Mouse (Mus musculus): Measurements from ENCODE around the gene Wdfy1. TPM values are rescaled to one million over a fixed set of nuclear protein-coding genes. Genes with fewer than 3 reads are reported as not detected.

Wdfy1 gene
- total RNA-seq, 1 experiment from 2014 or later: 14.3 TPM

GRCm38 (mm10) chr1:79762282-79763250 is 13.4 kb downstream of the Wdfy1 start:
- ATAC-seq (replicated peaks in 1 of 2; ENCODE audit: insufficient read depth in 1 of 2, low FRiP score in 2 of 2, low TSS enrichment in 1 of 2, low read depth in 1 of 2, poor library complexity in 2 of 2, severe bottlenecking in 2 of 2): peak; percentile 7 to 30; a peak in 1 of 4 replicates

DNA sequence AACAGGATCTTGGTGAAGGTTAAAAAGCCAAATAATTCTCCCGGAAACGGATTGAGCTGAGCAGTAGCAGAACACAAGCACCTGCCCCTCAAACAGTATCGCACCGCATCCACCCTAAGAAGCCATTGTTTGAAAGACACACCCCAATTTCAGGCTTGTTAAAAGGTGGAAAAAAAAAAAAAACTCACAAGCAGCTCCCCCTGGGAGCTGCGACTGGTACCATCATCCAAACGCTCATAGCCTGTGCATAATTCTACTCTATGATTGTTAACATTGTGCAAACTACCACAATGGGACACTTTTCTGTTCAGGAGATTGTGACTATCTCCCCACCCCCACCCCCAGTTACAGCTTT is 14.0 kb downstream of the Wdfy1 start:
- peak; percentile 17 to 30; a peak in 2 of 4 replicates for ATAC-seq (replicated peaks in 1 of 2; ENCODE audit: insufficient read depth in 1 of 2, low FRiP score in 2 of 2, low TSS enrichment in 1 of 2, low read depth in 1 of 2, poor library complexity in 2 of 2, severe bottlenecking in 2 of 2)

GRCm38 (mm10) chr1:79761106-79761916 is 14.6 kb downstream of the Wdfy1 start:
- peak; percentile 88 to 92 for ATAC-seq (replicated peaks in 1 of 2; ENCODE audit: insufficient read depth in 1 of 2, low FRiP score in 2 of 2, low TSS enrichment in 1 of 2, low read depth in 1 of 2, poor library complexity in 2 of 2, severe bottlenecking in 2 of 2)

DNA sequence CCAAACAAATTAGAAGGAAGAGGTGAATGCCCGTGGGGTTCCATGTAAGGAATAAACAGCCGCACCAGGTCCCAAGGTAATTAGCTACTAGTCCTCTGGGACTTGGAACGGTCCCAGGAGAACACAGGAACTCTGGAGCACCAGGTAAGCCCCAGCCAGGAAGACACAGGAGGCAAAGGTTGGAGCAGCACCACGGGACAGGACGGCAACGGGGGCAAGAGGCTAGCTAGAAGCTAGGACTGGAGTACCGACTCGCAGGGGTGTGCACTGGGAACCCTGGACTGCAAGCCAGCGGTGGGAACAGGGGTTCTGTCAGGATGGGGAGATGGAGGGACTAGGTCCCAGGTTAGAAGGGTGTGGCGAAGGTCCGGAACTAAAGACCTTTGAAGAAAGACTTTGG is 15.3 kb downstream of the Wdfy1 start:
- ATAC-seq (replicated peaks in 1 of 2; ENCODE audit: insufficient read depth in 1 of 2, low FRiP score in 2 of 2, low TSS enrichment in 1 of 2, low read depth in 1 of 2, poor library complexity in 2 of 2, severe bottlenecking in 2 of 2): no peak

- no peak for ATAC-seq (replicated peaks in 1 of 2; ENCODE audit: insufficient read depth in 1 of 2, low FRiP score in 2 of 2, low TSS enrichment in 1 of 2, low read depth in 1 of 2, poor library complexity in 2 of 2, severe bottlenecking in 2 of 2)
Observed at GRCm38 (mm10) chr1:79759436-79759972, 16.4 kb downstream of the Wdfy1 start.

DNA sequence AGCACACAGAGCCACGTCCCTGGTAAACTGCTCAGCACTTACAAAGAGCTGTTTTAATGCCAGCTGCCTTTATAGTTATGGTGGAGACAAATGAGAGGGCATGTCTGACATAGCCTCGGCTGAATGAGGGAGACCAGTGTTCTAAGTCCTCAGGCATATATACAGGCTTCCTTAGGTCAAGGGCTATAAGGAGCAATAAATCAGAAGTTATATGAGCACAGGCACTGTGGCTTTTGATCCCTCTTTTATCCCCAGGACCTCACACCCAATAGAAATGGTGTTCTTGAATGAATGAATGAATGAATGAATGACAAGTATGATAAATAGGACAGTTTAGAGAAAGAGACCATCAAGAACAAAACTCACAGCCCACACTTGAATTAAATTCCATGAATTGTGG is 16.9 kb downstream of the Wdfy1 start:
- ATAC-seq (replicated peaks in 1 of 2; ENCODE audit: insufficient read depth in 1 of 2, low FRiP score in 2 of 2, low TSS enrichment in 1 of 2, low read depth in 1 of 2, poor library complexity in 2 of 2, severe bottlenecking in 2 of 2): no peak

- 0 out of 4 replicates have a peak, but pooled peaks of 1 of the 2 experiments have one; percentile 20 for ATAC-seq (replicated peaks in 1 of 2; ENCODE audit: insufficient read depth in 1 of 2, low FRiP score in 2 of 2, low TSS enrichment in 1 of 2, low read depth in 1 of 2, poor library complexity in 2 of 2, severe bottlenecking in 2 of 2)
Observed at GRCm38 (mm10) chr1:79757597-79757996, 18.3 kb downstream of the Wdfy1 start.

GRCm38 (mm10) chr1:79757161-79757560 is 18.8 kb downstream of the Wdfy1 start:
- no peak for ATAC-seq (replicated peaks in 1 of 2; ENCODE audit: insufficient read depth in 1 of 2, low FRiP score in 2 of 2, low TSS enrichment in 1 of 2, low read depth in 1 of 2, poor library complexity in 2 of 2, severe bottlenecking in 2 of 2)

DNA sequence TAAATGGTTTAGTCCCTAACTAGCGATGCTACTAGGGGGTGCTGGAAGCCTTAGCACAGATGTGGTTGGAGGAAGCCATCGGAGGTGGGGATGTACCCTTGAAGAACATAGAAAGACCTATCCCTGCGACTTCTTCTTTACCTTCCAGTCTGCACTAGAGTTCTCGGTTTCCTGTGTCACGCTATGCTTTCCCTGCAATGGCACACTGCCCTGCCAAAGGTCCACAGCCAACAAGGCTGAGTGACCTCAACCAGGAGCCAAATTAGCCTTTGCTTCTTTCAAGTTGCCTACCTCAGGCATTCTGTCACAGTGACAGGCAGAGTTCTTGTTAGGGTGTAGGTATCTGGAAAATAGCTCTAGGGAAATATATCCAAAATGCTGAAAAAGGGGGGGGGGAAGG is 19.5 kb downstream of the Wdfy1 start:
- ATAC-seq (replicated peaks in 1 of 2; ENCODE audit: insufficient read depth in 1 of 2, low FRiP score in 2 of 2, low TSS enrichment in 1 of 2, low read depth in 1 of 2, poor library complexity in 2 of 2, severe bottlenecking in 2 of 2): no peak

- ATAC-seq (replicated peaks in 1 of 2; ENCODE audit: insufficient read depth in 1 of 2, low FRiP score in 2 of 2, low TSS enrichment in 1 of 2, low read depth in 1 of 2, poor library complexity in 2 of 2, severe bottlenecking in 2 of 2): no peak
Observed at GRCm38 (mm10) chr1:79755376-79755775, 20.6 kb downstream of the Wdfy1 start.

DNA sequence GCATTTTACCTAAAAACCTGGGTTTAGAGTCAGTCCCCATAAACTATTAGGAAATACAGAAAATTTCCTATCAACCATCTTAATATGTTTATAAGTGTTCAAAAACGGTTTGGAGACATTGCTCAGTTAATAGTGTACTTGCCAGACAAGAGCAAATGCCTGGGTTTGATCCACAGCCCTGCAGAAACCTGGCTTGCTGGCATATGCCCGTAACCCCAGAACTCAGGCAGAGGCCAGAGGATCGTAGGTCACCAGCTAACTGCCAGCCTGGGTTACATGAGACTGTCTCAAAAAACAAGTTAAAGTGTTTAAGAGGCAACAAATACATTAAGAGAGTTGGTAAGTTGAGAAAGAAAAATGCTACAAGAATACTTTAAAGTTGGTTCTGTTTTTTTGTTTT is 21.0 kb downstream of the Wdfy1 start:
- no peak for ATAC-seq (replicated peaks in 1 of 2; ENCODE audit: insufficient read depth in 1 of 2, low FRiP score in 2 of 2, low TSS enrichment in 1 of 2, low read depth in 1 of 2, poor library complexity in 2 of 2, severe bottlenecking in 2 of 2)

GRCm38 (mm10) chr1:79753456-79753855 is 22.5 kb downstream of the Wdfy1 start:
- no peak for ATAC-seq (replicated peaks in 1 of 2; ENCODE audit: insufficient read depth in 1 of 2, low FRiP score in 2 of 2, low TSS enrichment in 1 of 2, low read depth in 1 of 2, poor library complexity in 2 of 2, severe bottlenecking in 2 of 2)

DNA sequence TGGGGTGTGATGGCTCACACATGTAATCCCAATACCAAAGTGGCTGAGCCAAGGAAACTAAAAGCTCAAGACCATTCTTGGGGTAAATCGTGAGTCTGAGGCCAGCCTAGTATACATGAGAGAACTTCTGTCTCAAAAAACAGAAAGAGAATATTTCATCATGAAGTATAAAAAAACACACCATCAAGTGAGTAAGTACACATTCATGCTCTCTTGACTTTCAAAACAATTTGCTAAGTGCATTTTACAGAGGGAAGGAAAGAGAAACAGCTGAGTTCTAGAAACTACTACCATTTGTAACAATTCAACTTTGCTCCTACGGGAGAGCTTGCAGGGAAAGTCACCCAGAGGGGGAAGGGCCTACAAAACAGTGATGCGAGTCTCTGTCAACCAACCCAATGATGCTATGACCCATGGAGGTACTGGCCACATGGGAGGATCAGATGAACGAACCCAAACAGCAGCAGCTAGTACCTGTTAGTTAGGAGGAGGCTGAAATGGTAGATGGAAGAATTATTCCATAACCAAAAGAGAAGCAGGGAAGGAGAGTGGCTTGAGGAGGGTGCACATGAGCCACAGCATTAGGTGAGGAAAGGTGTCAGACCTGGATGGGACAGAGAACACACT is 23.1 kb downstream of the Wdfy1 start:
- ATAC-seq (replicated peaks in 1 of 2; ENCODE audit: insufficient read depth in 1 of 2, low FRiP score in 2 of 2, low TSS enrichment in 1 of 2, low read depth in 1 of 2, poor library complexity in 2 of 2, severe bottlenecking in 2 of 2): 0 out of 4 replicates have a peak, but pooled peaks of 1 of the 2 experiments have one; percentile 5

DNA sequence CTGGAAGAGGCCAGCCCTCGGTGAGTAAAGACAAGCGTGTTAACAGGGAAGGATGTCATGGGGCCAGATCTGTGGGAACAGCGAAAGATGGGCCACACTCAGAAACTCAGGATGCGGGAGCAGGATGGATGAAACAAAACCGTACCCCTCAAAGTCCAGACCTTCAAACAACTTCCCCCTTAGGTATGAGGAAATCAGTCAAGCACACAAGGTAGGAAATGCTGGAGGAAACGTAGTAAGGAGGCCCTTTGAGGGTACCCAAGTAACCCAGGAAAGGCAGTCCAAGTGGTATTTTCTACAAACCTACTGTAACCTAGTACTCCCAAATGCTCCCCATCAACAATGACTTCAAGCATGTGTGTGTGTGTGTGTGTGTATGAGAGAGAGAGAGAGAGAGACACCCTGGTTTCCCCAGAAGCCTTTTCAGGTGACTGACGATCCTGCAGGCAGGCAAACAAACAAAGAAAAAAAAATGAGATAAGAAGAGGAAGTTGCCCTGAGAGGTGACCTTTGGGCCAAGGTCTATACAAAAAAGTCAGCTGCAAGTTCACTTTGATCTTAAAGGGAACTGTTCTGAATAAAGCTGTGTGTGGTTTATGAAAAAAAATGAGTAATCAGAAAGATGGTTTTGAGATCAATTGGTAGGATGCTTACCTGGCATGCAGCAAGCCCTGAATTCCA is 23.8 kb downstream of the Wdfy1 start:
- peak; percentile 72 to 74 for ATAC-seq (replicated peaks in 1 of 2; ENCODE audit: insufficient read depth in 1 of 2, low FRiP score in 2 of 2, low TSS enrichment in 1 of 2, low read depth in 1 of 2, poor library complexity in 2 of 2, severe bottlenecking in 2 of 2)

DNA sequence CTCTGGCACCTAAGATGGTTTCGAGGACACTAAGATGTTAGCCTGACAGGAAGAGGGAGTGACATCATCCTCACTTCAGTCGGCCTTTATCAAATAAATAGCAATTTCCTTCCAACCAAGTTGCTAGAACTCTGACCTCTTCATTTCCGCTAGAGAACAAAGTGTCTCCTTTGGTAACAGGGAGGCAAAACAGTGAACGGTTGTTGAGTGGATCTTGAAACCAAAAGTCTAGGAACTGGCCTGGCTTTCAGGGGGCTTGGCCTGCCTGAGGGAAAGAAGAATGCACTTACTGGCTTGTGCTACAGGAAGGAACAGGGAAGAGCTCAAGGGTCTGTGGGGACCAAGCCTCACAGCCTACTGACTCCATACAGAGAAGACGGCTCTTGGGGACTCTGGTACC is 24.8 kb downstream of the Wdfy1 start:
- no peak for ATAC-seq (replicated peaks in 1 of 2; ENCODE audit: insufficient read depth in 1 of 2, low FRiP score in 2 of 2, low TSS enrichment in 1 of 2, low read depth in 1 of 2, poor library complexity in 2 of 2, severe bottlenecking in 2 of 2)

DNA sequence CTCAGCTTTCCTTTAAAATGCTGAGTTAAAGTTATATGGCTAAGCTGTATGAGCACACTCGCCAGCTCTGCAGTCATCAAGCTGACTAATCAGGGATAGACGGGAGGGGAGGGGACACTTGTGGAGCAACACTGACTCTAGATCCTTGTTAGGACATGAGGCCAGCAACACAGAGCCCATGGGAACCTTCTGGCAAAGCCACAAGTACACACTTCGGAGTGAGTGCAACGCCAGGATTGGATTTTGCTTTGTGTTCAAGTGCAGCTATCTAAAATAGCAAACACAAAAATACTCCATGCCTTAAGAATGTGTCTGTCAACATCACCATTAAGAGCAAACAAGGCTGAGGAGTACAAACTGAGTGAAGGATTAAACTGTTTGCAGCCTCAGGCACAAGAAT is 29.9 kb downstream of the Wdfy1 start:
- no peak for ATAC-seq (replicated peaks in 1 of 2; ENCODE audit: insufficient read depth in 1 of 2, low FRiP score in 2 of 2, low TSS enrichment in 1 of 2, low read depth in 1 of 2, poor library complexity in 2 of 2, severe bottlenecking in 2 of 2)

- ATAC-seq (replicated peaks in 1 of 2; ENCODE audit: insufficient read depth in 1 of 2, low FRiP score in 2 of 2, low TSS enrichment in 1 of 2, low read depth in 1 of 2, poor library complexity in 2 of 2, severe bottlenecking in 2 of 2): no peak
Observed at GRCm38 (mm10) chr1:79743385-79743784, 32.6 kb downstream of the Wdfy1 start.
